Mouse (Mus musculus) left cerebral cortex, adult 9 months (tissue): ENCODE results near the gene Ten1.

ENCODE experiments used
- DNase-seq, 2 experiments: peaks; one replicate each; pipeline ENCODE4 v3.0.0; 2022; ENCODE audit warnings: low spot score in 2 of 2

Ten1 gene

GRCm38 (mm10) chr11:116196866-116197583, 1.6 kb upstream of the Ten1 start:
- no peak for DNase-seq

- no peak for DNase-seq
Measured at GRCm38 (mm10) chr11:116197584-116197906, 1.1 kb upstream of the Ten1 start.

- DNase-seq: peak in 1 of 2 experiments; percentile 15
Measured at GRCm38 (mm10) chr11:116198132-116198531, 523 bp upstream of the Ten1 start.

- no peak for DNase-seq
Measured at GRCm38 (mm10) chr11:116201151-116201550, 2.5 kb downstream of the Ten1 start.

GRCm38 (mm10) chr11:116203150-116203549, 4.5 kb downstream of the Ten1 start:
- no peak for DNase-seq

DNA sequence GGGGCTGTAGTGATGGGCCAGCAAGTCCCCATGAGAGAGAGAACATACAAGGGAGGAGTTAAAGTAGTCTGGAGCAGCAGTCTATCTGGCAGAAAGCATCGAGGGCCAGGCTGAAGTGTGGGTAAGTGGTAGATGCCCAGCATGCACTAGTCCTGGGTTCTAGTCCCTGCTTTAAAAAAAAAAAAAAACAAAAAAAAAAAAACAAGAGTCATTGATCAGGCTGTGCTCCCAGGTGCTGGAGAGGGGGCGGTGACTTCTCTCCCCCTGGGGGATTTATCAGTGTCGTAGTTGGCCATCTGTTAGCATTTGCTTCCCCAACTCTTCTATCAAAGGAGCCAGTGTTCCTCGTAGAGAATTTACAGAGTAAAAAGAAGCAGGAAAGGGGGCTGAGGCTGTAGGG, 8.0 kb downstream of the Ten1 start:
- DNase-seq: no peak

- no peak for DNase-seq
Measured at GRCm38 (mm10) chr11:116208660-116209059, 10.0 kb downstream of the Ten1 start.

- DNase-seq: no peak
Measured at GRCm38 (mm10) chr11:116209257-116209656, 10.6 kb downstream of the Ten1 start.

DNA sequence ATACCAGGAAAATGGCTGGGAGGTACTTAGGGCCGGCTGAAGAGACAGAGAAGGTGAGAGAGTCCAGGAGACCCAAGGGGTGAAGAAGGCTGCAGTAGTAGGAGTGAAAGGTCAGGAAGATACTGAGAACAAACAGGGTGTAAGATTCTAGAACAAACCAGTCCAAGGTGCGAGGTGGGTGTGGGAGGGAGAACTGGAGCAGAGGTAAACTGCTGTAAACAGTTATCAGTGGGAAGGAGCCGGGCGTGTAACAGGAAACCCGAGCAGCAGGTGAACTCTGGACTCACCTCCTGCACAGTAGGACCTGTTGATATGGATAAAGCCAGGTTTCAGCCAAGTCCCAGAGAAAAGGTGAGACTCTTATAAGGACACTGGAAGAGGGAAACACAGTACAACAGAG, 12.0 kb downstream of the Ten1 start:
- no peak for DNase-seq

DNA sequence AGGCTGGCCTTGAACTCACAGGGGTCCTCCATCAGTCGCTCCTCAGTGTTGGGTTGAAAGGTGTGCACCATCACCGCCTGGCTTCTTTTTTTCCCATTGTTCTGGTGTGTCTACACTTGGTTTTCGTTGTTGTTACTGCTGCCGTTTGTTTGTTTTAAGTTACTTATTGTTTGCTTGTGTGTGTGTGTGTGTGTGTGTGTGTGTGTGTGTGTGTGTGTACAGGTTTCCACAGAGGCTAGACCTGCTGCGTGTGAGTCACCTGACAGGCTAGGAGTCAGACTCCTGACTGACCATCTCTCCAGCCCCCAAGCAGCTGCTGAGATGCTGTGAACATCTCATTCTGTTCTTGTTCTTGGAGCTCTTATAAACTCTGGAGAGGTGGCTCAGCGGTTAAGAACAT, 14.2 kb downstream of the Ten1 start:
- DNase-seq: no peak

- DNase-seq: no peak
Measured at GRCm38 (mm10) chr11:116213877-116214510, 15.3 kb downstream of the Ten1 start.

- no peak for DNase-seq
Measured at GRCm38 (mm10) chr11:116215181-116215580, 16.5 kb downstream of the Ten1 start.

DNA sequence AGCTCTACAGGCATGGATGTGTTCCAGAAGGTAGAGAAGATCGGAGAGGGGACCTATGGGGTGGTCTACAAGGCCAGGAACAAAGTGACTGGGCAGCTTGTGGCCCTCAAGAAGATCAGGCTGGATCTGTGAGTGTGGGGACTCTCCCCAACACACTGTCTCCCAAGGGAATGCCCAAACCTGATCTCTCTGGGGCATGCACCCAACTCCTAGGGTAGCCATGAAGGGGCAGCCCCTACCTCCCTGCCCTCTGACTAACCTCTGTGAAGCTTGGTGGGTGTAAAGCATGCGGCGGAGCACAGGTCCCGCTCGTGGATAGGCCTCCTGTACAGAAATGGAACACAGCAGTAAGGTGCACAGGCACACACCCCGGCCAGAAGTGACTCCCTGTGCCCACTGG, 17.3 kb downstream of the Ten1 start:
- DNase-seq: no peak

DNA sequence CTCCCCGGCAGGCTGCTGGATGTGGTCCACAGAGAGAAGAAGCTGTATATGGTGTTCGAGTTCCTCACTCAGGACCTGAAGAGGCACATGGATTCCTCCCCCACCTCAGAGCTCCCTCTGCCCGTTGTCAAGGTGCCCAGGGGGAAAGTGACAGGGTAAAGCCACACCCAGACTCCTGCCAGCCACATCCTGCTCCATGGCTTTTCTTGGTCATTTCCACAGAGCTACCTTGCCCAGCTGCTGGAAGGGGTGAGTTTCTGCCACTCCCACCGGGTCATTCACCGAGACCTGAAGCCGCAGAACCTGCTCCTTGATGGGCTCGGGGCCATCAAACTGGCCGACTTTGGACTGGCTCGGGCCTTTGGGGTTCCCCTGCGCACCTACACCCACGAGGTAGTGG, 17.9 kb downstream of the Ten1 start:
- no peak for DNase-seq

- no peak for DNase-seq
Measured at GRCm38 (mm10) chr11:116218263-116218662, 19.6 kb downstream of the Ten1 start.

DNA sequence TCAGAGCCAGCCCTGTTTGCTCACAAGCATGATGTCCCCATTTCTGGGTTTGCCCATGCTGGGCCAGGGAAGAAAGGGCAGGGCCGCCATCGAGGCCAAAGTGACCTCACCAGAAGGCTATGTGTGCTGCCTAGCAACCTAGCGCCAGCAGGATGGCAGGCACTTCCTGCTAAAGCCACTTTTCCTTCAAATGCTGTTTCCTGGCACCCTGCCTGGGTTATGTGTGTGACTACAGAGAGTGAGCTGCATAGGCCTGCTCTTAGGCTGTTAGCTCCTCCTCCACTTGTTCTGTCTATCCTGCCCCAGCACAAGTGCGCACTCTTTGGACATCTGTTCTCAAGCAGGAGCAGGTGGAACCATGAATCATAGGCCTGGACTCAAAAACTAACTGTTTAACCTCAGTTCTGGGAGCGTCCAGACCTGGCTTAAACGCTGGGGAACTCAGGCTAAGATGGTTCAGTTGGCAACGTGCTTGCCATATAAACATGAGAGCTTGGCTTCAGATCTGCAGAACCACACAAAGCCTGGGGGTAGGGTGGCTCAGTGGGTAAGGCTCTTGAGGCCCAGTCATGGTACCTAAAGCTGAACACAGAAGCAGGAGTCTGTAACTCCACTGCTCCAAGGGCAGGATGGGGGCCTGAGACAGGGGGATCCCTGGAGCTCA, 20.2 kb downstream of the Ten1 start:
- DNase-seq: peak; percentile 46 to 88

GRCm38 (mm10) chr11:116219885-116220284, 21.2 kb downstream of the Ten1 start:
- peak in 1 of 2 experiments; percentile 44 for DNase-seq

GRCm38 (mm10) chr11:116221931-116222739, 23.5 kb downstream of the Ten1 start:
- peak in 1 of 2 experiments; percentile 23 for DNase-seq

DNA sequence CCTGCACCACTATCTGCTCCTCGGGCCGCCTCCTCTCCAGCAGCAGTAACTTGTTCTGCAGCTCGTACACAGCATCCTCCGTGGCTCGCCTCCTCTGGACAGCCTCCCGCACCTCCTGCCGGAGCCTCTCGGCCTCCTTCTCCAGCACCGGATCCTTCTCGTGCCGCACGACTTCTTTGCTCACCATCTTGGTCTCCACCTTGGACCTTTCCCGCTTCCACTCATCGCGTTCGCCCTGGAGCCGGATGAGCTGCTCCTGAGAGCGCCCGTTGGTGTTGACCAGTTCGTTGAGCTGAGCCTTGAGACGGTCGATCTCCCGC, 24.0 kb downstream of the Ten1 start:
- DNase-seq: no peak

DNA sequence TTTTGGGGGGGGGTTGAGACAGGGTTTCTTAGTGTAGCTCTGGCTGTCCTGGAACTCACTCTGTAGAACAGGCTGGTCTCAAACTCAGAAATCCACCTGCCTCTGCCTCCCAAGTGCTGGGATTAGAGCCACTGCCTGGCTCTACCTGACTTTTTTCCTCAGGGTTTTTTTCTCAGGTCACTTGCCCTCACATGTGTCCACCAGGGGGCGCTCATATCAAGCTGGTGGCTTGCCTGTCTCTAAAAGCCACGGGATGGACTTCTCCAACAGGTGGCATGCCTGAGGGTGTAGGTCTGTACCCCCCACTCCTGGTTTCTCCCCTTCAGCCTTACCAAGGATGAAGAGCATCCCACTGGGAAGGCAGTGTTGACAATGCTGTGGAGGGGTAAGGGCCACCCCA, 27.8 kb downstream of the Ten1 start:
- DNase-seq: peak in 1 of 2 experiments; percentile 66

DNA sequence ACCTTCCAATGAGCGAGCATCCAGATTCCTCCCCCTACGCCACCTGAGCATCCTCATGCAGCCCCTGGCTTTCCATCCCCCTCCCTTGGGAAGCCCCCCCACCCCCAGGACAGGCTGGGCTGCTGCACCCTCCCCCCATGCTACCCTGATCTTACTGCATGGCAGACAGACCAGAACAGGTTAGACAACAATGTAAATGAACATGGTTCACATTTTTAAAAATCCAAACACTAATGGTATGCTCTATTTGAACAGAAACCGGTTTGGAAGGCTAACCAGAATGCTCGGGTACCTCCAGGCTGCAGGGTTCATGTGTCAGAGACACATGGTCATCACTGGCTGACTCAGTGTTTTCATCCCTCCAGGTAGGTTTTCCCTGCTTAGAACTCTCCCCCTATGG, 30.0 kb downstream of the Ten1 start:
- DNase-seq: no peak

GRCm38 (mm10) chr11:116232427-116232826, 33.8 kb downstream of the Ten1 start:
- DNase-seq: no peak
